Mouse (Mus musculus) stomach, postnatal 0 days (tissue): ENCODE measurements around the gene 1700019N19Rik. TPM values are rescaled to one million over a fixed set of nuclear protein-coding genes. Genes with fewer than 3 reads are reported as not detected.

Source experiments
- ATAC-seq: fragments of 200-750 bp; cut with Nextera tagmentation; 2 replicates; pipeline ENCODE4 v1.8.0; 2017; ENCODE audit not compliant: low FRiP score, low TSS enrichment
- DNase-seq: peaks from one replicate; pipeline ENCODE4 v3.0.0-alpha.2; 2016; ENCODE audit warnings: low spot score
- H3K27ac ChIP-seq: fragments of 300-500 bp; sonication (generic); replicated peaks from 2 replicates; pipeline ENCODE4 v1.5.1; 2014; ENCODE audit warnings: mild to moderate bottlenecking, control low read depth
- H3K27me3 ChIP-seq: fragments of 300-500 bp; sonication (generic); 2 replicates; pipeline ENCODE4 v1.6.1; 2014; ENCODE audit warnings: low read length; ENCODE audit not compliant: control insufficient read depth, insufficient read depth
- H3K36me3 ChIP-seq: fragments of 300-500 bp; sonication (generic); 2 replicates; pipeline ENCODE4 v1.6.1; 2014; ENCODE audit warnings: low read length, mixed read lengths; ENCODE audit not compliant: control insufficient read depth, insufficient read depth
- H3K4me1 ChIP-seq: fragments of 300-500 bp; sonication (generic); replicated peaks from 2 replicates; pipeline ENCODE4 v1.6.1; 2014; ENCODE audit warnings: antibody characterized with exemption; ENCODE audit not compliant: control insufficient read depth, insufficient read depth
- H3K4me2 ChIP-seq: fragments of 300-500 bp; sonication (generic); replicated peaks from 2 replicates; pipeline ENCODE4 v1.6.1; 2014; ENCODE audit warnings: low read depth, mild to moderate bottlenecking, control low read depth, moderate library complexity
- H3K4me3 ChIP-seq: fragments of 300-500 bp; sonication (generic); 2 replicates; pipeline ENCODE4 v1.5.1; 2014; ENCODE audit warnings: low read depth, low read length, control low read depth
- H3K9ac ChIP-seq: fragments of 300-500 bp; sonication (generic); 2 replicates; pipeline ENCODE4 v1.6.1; 2014; ENCODE audit warnings: mild to moderate bottlenecking, low read length, control low read depth, mixed read lengths
- H3K9me3 ChIP-seq: fragments of 300-500 bp; sonication (generic); 2 replicates; pipeline ENCODE4 v1.6.1; 2016; ENCODE audit warnings: low read length; ENCODE audit not compliant: control insufficient read depth
- CTCF ChIP-seq: IDR thresholded peaks from 2 replicates; pipeline ENCODE4 v1.5.1; 2016; ENCODE audit warnings: antibody characterized with exemption, low read depth, mild to moderate bottlenecking, moderate library complexity
- EP300 ChIP-seq: optimal IDR thresholded peaks from 2 replicates; pipeline ENCODE3; 2016; ENCODE audit warnings: antibody characterized with exemption
- WGBS: fragments of 180-500 bp; shearing (Covaris S2); extraction: QIAGEN DNeasy Blood & Tissue Kit; methylation state at CpG from one replicate; pipeline ENCODE4 v1.1.7; 2014; 5-methylcytosine and 5-hydroxymethylcytosine counted together
- polyA plus RNA-seq: library from polyadenylated mRNA; unstranded; fragments of >200 nt; fragmentation: Nextera tagmentation; extraction: Ambion mirVana; gene quantifications from 2 replicates; pipeline ENCODE4 v1.2.1, GENCODE M21; 2015

The 1700019N19Rik gene
- polyA plus RNA-seq, 1 experiment from 2014 or later, result 0.10 TPM

DNA sequence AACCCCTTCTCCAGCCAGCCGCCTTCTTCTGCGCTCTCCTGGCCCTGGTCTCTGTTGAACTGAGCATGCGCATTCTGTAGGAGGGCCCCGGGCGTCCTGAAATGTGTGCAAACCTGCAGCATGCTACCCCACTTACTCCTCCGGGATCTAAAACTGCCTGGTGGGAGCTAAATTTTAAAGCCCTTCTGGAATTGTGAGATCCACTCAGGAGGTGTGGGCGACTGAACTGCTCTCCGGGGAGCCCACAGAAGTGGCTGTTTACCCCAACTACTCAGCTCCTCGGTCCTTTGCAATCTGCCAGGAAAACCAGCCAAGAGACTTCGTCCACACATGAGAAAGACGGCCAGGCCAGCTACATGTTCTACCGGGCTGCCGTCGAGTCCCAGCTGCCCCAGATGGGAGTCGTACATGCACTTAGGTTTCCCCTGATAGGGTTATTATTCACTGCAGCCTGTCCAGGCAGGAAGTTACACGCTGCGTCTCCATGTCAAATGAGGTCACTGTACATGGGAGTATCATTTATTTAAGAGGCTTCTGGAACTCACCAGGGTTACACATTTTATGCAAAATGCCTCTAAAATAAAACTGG, 22.3 kb upstream of the 1700019N19Rik start:
- no peaks in the 10 kb centered on the region for H3K9me3 ChIP-seq
- no peaks in the 10 kb centered on the region for H3K27me3 ChIP-seq
- DNase-seq (no peak), ATAC-seq (no peak)
- no peaks in the 10 kb centered on the region for H3K36me3 ChIP-seq
- TF ChIP-seq EP300, result no peak
- no peak for TF ChIP-seq CTCF
- H3K27ac ChIP-seq, result no peak overlapping the region
- H3K4me3 ChIP-seq, result no peak overlapping the region
- no peak overlapping the region for H3K9ac ChIP-seq
- no peaks in the 10 kb centered on the region for H3K4me1 ChIP-seq
- H3K4me2 ChIP-seq, result no peak overlapping the region
- WGBS, result 53% methylated on average over 17 of the region's 17 CpGs

DNA sequence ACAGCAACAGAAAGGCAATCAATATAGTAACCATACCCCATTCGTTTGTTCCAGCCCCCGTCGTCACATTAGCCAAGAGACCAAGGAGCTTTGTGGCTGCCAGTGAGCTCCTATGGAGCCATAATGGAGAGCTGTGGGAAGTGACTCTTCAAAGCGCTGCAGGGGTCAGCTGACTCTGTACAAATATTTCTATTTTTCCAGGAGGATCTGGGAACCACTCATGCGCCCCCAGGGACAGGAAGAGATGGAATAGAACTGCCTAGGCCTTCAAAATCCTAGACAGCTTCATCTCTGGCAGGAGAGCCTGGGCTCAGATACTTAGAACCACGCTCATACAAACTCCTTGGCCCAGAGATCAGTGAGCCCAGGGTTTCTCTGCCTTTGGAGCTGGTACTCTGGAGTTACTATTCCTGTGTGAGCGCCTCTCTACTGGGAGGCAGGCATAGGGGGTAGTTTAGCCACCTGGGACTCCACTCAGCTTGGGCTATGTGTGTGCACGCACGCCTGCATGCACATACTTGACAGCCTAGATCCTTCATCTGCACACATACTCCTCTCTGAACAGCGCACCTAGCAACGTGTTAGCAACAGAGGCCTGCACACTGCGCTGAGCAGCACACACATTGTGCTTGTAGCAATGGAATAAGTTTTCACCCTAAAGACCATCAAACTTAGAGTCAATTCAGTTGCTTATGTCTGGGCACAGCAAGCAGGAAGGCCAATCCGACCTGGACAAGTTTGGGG, 21.1 kb upstream of the 1700019N19Rik start:
- WGBS, result 86% methylated on average over 13 of the region's 13 CpGs
- H3K4me1 ChIP-seq, result no peaks in the 10 kb centered on the region
- H3K36me3 ChIP-seq, result no peaks in the 10 kb centered on the region
- H3K9me3 ChIP-seq, result no peaks in the 10 kb centered on the region
- H3K4me3 ChIP-seq, result no peak overlapping the region
- ATAC-seq, result no peak
- H3K9ac ChIP-seq, result no peak overlapping the region
- no peak for DNase-seq
- no peak overlapping the region for H3K27ac ChIP-seq
- TF ChIP-seq CTCF, result no peak
- TF ChIP-seq EP300, result no peak
- no peak overlapping the region for H3K4me2 ChIP-seq
- H3K27me3 ChIP-seq, result no peaks in the 10 kb centered on the region

DNA sequence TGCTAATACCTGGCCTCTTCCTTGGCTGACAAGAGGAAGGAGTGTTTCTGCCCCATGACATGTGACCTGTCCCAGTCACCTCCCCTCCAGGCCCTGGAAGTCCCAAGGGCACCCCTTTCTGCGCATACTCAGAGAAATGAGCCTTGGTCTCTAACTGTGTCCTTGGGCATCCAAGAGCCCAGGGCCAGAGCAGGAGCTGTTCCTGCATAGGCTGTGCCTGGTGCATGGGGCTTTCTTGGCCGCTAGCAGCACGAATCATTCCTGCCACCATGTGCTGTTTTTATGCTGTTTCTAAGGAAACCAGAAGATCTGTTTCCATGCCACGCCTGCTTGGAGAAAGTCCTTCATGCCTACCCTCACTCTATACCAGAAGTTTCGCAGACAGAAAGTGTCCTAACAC, 16.3 kb upstream of the 1700019N19Rik start:
- no peaks in the 10 kb centered on the region for H3K4me1 ChIP-seq
- H3K9me3 ChIP-seq, result no peaks in the 10 kb centered on the region
- H3K36me3 ChIP-seq, result no peaks in the 10 kb centered on the region
- H3K4me2 ChIP-seq, result no peak overlapping the region
- no peak overlapping the region for H3K27ac ChIP-seq
- WGBS, result 72% methylated on average over 5 of the region's 5 CpGs
- no peak for ATAC-seq
- H3K4me3 ChIP-seq, result no peak overlapping the region
- no peaks in the 10 kb centered on the region for H3K27me3 ChIP-seq
- no peak for DNase-seq
- no peak for TF ChIP-seq CTCF
- no peak for TF ChIP-seq EP300
- no peak overlapping the region for H3K9ac ChIP-seq

DNA sequence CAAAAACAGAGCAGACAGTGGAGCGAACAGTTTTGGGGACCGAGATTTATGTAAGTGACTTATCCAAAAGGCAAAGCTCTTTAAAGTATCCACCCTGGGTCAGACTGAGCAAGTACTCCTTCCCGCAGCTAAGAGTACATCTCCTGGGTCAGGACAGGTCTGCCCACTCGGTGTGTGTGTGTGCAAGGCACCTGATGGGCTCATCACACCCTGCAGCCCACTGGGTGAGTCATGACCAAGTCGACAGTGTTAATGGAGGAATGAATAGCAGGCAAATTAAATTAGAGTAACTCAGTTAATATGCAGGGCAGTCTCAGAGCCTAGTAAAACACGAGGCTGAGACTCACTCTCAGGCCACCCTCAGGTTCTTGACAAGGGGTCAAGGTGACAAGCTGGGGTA, 14.6 kb upstream of the 1700019N19Rik start:
- WGBS, result 83% methylated on average over 6 of the region's 6 CpGs
- H3K4me2 ChIP-seq, result no peak overlapping the region
- ATAC-seq, result no peak
- no peak for DNase-seq
- no peaks in the 10 kb centered on the region for H3K4me1 ChIP-seq
- no peaks in the 10 kb centered on the region for H3K9me3 ChIP-seq
- no peak overlapping the region for H3K9ac ChIP-seq
- no peaks in the 10 kb centered on the region for H3K36me3 ChIP-seq
- TF ChIP-seq EP300 (no peak), CTCF (no peak)
- H3K27me3 ChIP-seq, result no peaks in the 10 kb centered on the region
- H3K4me3 ChIP-seq, result no peak overlapping the region
- H3K27ac ChIP-seq, result no peak overlapping the region

DNA sequence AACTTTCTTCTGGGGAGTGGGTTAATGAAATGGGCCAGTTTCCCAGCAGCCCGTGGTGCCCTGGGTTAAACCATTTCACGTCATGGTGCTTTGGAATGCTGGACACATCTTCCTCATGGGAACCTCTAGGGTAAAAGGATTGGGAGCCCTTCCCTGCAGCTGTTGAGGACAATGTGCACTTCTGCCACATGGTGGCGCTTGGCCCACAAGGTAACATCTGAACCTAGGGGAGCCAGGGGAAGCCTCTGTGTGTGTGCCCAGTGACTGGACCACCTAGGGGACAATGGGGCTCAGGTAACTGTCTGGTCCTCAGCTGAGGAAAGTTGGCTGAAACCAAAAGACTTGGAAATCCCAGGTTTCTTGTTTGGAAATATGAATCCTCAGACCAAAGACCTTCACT, 12.1 kb upstream of the 1700019N19Rik start:
- DNase-seq (peak; percentile 72), ATAC-seq (peak; percentile 68; the same call in 1 of the 2 replicates)
- WGBS, result 5% methylated on average over 3 of the region's 3 CpGs
- Histone ChIP-seq H3K27ac (no peak overlapping the region), H3K4me1 (no peaks in the 10 kb centered on the region), H3K9ac (no peak overlapping the region), H3K36me3 (no peaks in the 10 kb centered on the region), H3K27me3 (no peaks in the 10 kb centered on the region), H3K4me3 (no peak overlapping the region), H3K4me2 (no peak overlapping the region), H3K9me3 (no peaks in the 10 kb centered on the region)
- TF ChIP-seq EP300, result no peak
- TF ChIP-seq CTCF, result peak; percentile 94

DNA sequence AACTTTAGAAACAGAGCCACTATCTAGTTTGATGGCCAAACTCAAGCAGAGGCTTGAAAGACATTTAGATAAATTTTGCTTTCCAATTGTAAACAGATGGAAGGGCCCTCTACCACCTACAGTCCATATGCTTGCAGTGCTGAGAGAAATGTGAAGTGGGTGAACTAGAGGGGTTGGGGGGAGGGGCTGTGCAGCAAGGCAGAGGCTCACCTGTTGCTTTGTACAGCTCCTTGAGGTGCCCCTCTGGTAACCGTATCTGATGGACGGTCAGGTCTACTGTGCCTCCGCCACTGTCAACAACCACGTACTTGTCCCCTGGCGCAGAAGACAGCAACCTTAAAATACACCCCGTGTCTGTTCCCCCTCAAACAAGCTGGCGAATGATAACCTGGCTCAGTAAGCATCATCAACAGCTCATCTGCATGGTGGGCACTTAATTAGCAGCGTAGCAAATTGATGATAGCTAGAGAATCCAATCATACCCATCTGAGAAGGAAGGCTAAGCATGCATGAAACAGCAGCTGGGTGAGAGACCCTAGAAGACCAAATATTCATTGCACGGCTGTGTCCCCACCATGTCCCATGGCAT, 11.0 kb upstream of the 1700019N19Rik start:
- Histone ChIP-seq H3K9me3 (no peaks in the 10 kb centered on the region), H3K27ac (no peak overlapping the region), H3K27me3 (no peaks in the 10 kb centered on the region), H3K9ac (no peak overlapping the region), H3K36me3 (no peaks in the 10 kb centered on the region), H3K4me3 (no peak overlapping the region), H3K4me1 (no peaks in the 10 kb centered on the region), H3K4me2 (no peak overlapping the region)
- no peak for ATAC-seq
- no peak for DNase-seq
- no peak for TF ChIP-seq CTCF
- no peak for TF ChIP-seq EP300
- WGBS, result 89% methylated on average over 9 of the region's 9 CpGs
